Mouse (Mus musculus) neural tube, embryonic 11.5 days (tissue): ENCODE results near the gene Hmgb3. TPM values are rescaled to one million over a fixed set of nuclear protein-coding genes. Genes with fewer than 3 reads are reported as not detected.
"Not testable (repeated sequence)": the region's sequence is repeated elsewhere in the genome, so short reads cannot be mapped to it uniquely, and the experiment has no call there.

ENCODE experiments used
- ATAC-seq: fragments of 200-750 bp; cut with Nextera tagmentation; 2 replicates; pipeline ENCODE4 v1.8.0; 2017; ENCODE audit warnings: moderate number of reproducible peaks, mild to moderate bottlenecking, moderate TSS enrichment, moderate library complexity; ENCODE audit not compliant: insufficient read depth, low FRiP score, low TSS enrichment
- DNase-seq: peaks from one replicate; pipeline ENCODE4 v3.0.0-alpha.2; 2015; ENCODE audit warnings: low spot score
- H3K27ac ChIP-seq: fragments of 300-500 bp; sonication (generic); 2 replicates; pipeline ENCODE4 v1.5.1; 2014; ENCODE audit warnings: low read depth, mild to moderate bottlenecking, low read length
- H3K27me3 ChIP-seq: fragments of 300-500 bp; sonication (generic); 2 replicates; pipeline ENCODE4 v1.6.1; 2014; ENCODE audit warnings: mild to moderate bottlenecking, low read length, mixed read lengths; ENCODE audit not compliant: control insufficient read depth, insufficient read depth
- H3K36me3 ChIP-seq: fragments of 300-500 bp; sonication (generic); 2 replicates; pipeline ENCODE4 v1.6.1; 2014; ENCODE audit warnings: mild to moderate bottlenecking, low read length, moderate library complexity, mixed read lengths; ENCODE audit not compliant: control insufficient read depth, insufficient read depth
- H3K4me1 ChIP-seq: fragments of 300-500 bp; sonication (generic); 2 replicates; pipeline ENCODE4 v1.6.1; 2014; ENCODE audit warnings: low read length, mixed read lengths; ENCODE audit not compliant: control insufficient read depth, insufficient read depth
- H3K4me2 ChIP-seq: fragments of 300-500 bp; sonication (generic); 2 replicates; pipeline ENCODE4 v1.6.1; 2014; ENCODE audit warnings: low read depth, mild to moderate bottlenecking, moderate library complexity
- H3K4me3 ChIP-seq: fragments of 300-500 bp; sonication (generic); 2 replicates; pipeline ENCODE4 v1.5.1; 2014; ENCODE audit warnings: low read depth, low read length
- H3K9ac ChIP-seq: fragments of 300-500 bp; sonication (generic); 2 replicates; pipeline ENCODE4 v1.6.1; 2014; ENCODE audit warnings: mild to moderate bottlenecking, low read length
- H3K9me3 ChIP-seq: fragments of 300-500 bp; sonication (generic); 2 replicates; pipeline ENCODE4 v1.6.1; 2016; ENCODE audit warnings: low read length; ENCODE audit not compliant: control insufficient read depth
- WGBS: fragments of 180-500 bp; shearing (Covaris S2); extraction: QIAGEN DNeasy Blood & Tissue Kit; methylation state at CpG from one replicate; pipeline ENCODE4 v1.1.7; 2014; 5-methylcytosine and 5-hydroxymethylcytosine counted together
- polyA plus RNA-seq: library from polyadenylated mRNA; unstranded; fragments of >200 nt; fragmentation: Nextera tagmentation; extraction: Ambion mirVana; gene quantifications from 2 replicates; pipeline ENCODE4 v1.2.1, GENCODE M21; 2014

Gene Hmgb3
- 608 and 609 TPM in 2 replicates for polyA plus RNA-seq

- Histone ChIP-seq H3K4me2 (peak within 1 kb of the TSS; percentile 49), H3K9ac (peak within 1 kb of the TSS; percentile 97), H3K4me1 (no peaks in the 10 kb centered on the region), H3K27me3 (no peaks in the 10 kb centered on the region), H3K9me3 (no peaks in the 10 kb centered on the region), H3K36me3 (no peaks in the 10 kb centered on the region), H3K4me3 (peak within 1 kb of the TSS; percentile 76), H3K27ac (peak within 1 kb of the TSS; percentile 98)
- 19% methylated on average over 51 of the region's 59 CpGs for WGBS
- DNase-seq, result peak; percentile 86
- ATAC-seq, result peak; percentile 97
Observed at GRCm38 (mm10) chrX:71555415-71556114, at the start of gene Hmgb3. Hmgb3 (plus strand) TSS chrX:71555918.

DNA sequence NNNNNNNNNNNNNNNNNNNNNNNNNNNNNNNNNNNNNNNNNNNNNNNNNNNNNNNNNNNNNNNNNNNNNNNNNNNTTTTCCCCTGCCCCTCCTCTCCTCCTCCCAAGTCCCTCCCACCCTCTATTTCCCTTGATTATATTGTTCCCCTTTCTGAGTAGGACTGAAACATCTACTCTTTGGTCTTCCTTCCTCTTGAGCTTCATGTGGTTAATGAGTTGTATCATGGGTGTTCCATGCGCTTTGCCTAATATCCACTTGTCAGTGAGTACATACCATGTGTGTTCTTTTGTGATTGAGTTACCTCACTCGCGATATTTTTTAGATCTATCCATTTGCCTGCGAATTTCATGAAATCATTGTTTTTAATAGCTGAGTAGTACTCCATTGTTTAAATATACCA lies 49.1 kb upstream of the Hmgb3 start:
- not testable (repeated sequence) for H3K4me1 ChIP-seq, ATAC-seq, H3K4me3 ChIP-seq, H3K9ac ChIP-seq, H3K9me3 ChIP-seq, H3K27ac ChIP-seq, DNase-seq, H3K27me3 ChIP-seq, H3K4me2 ChIP-seq, H3K36me3 ChIP-seq
- 92% methylated on average over 4 of the region's 4 CpGs for WGBS

GRCm38 (mm10) chrX:71519252-71519651 lies 36.5 kb upstream of the Hmgb3 start:
- DNase-seq (no peak), ATAC-seq (no peak)
- Histone ChIP-seq H3K27ac (no peak overlapping the region), H3K9ac (no peak overlapping the region), H3K9me3 (no peaks in the 10 kb centered on the region), H3K4me3 (no peak overlapping the region), H3K36me3 (no peaks in the 10 kb centered on the region), H3K4me2 (no peak overlapping the region), H3K27me3 (no peaks in the 10 kb centered on the region), H3K4me1 (no peaks in the 10 kb centered on the region)
- 89% methylated on average over 4 of the region's 4 CpGs for WGBS

GRCm38 (mm10) chrX:71522889-71523288 lies 32.8 kb upstream of the Hmgb3 start:
- Histone ChIP-seq H3K4me1 (no peaks in the 10 kb centered on the region), H3K27ac (no peak overlapping the region), H3K27me3 (no peaks in the 10 kb centered on the region), H3K4me2 (no peak overlapping the region), H3K9ac (no peak overlapping the region), H3K4me3 (no peak overlapping the region), H3K36me3 (no peaks in the 10 kb centered on the region), H3K9me3 (no peaks in the 10 kb centered on the region)
- 89% methylated on average over 3 of the region's 3 CpGs for WGBS
- DNase-seq (no peak), ATAC-seq (no peak)

- H3K4me2 ChIP-seq, result no peak overlapping the region
- H3K27me3 ChIP-seq, result no peaks in the 10 kb centered on the region
- no peaks in the 10 kb centered on the region for H3K36me3 ChIP-seq
- H3K27ac ChIP-seq, result no peak overlapping the region
- H3K9ac ChIP-seq, result no peak overlapping the region
- H3K4me1 ChIP-seq, result no peaks in the 10 kb centered on the region
- DNase-seq (no peak), ATAC-seq (no peak)
- H3K4me3 ChIP-seq, result no peak overlapping the region
- H3K9me3 ChIP-seq, result no peaks in the 10 kb centered on the region
- WGBS, result 69% methylated on average over 2 of the region's 2 CpGs
Observed at GRCm38 (mm10) chrX:71524310-71524709, 31.4 kb upstream of the Hmgb3 start.

GRCm38 (mm10) chrX:71525593-71526299 lies 30.0 kb upstream of the Hmgb3 start:
- H3K9me3 ChIP-seq, result no peaks in the 10 kb centered on the region

DNA sequence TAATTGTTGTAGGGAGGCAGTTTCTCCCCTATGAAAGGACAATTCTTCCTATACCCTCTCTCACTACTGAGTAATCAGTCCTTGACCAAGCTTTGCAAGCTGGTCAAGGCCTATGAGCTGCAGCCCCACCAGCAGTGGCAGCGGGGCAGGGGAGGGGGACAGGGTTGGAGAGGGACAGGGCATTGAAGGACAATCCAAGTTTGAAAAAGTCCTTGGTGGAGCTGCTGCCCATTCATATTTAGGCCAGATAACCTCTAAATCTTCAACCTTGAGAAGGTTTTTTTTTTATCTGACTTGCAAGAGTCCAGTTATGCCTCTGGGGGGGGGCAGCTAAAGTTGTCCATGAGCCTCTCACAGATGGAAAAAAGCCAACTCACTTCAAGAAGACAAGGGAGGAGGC lies 28.3 kb upstream of the Hmgb3 start:
- Histone ChIP-seq H3K4me3 (no peak overlapping the region), H3K27ac (no peak overlapping the region), H3K4me2 (no peak overlapping the region), H3K27me3 (no peaks in the 10 kb centered on the region), H3K4me1 (no peaks in the 10 kb centered on the region), H3K9me3 (no peaks in the 10 kb centered on the region), H3K36me3 (no peaks in the 10 kb centered on the region), H3K9ac (no peak overlapping the region)
- DNase-seq (no peak), ATAC-seq (no peak)
- 79% methylated on average over 1 of the region's 1 CpGs for WGBS

More at GRCm38 (mm10) chrX:71525593-71526299, 30.0 kb upstream of the Hmgb3 start:
- WGBS, result 76% methylated on average over 3 of the region's 3 CpGs
- DNase-seq (no peak), ATAC-seq (no peak)
- Histone ChIP-seq H3K4me2 (no peak overlapping the region), H3K27ac (no peak overlapping the region), H3K4me3 (no peak overlapping the region), H3K36me3 (no peaks in the 10 kb centered on the region), H3K27me3 (no peaks in the 10 kb centered on the region), H3K9ac (no peak overlapping the region), H3K4me1 (no peaks in the 10 kb centered on the region)

DNA sequence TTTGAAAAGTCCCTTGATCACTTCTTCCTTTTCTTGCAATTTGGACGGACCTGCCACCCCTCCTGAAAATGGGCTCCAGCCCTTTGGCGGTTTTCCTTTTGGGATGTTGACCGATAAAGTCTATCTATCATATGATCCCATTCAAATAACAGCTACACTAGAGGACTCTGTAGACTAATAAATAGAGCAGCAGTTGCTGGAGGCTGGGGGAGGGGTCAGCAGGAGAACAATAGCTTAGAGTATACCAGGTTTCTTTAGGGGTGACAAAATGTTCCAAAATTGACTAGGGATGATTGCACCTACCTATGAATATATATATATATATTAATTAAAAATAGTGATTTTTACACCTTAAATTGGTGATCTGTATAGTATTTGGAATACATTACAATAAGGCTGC lies 27.6 kb upstream of the Hmgb3 start:
- ATAC-seq (no peak), DNase-seq (no peak)
- Histone ChIP-seq H3K4me3 (no peak overlapping the region), H3K27ac (no peak overlapping the region), H3K27me3 (no peaks in the 10 kb centered on the region), H3K4me2 (no peak overlapping the region), H3K4me1 (no peaks in the 10 kb centered on the region), H3K36me3 (no peaks in the 10 kb centered on the region), H3K9ac (no peak overlapping the region), H3K9me3 (no peaks in the 10 kb centered on the region)
- WGBS, result 78% methylated on average over 3 of the region's 3 CpGs

- Histone ChIP-seq H3K4me2 (no peak overlapping the region), H3K9ac (no peak overlapping the region), H3K27ac (no peak overlapping the region), H3K36me3 (no peaks in the 10 kb centered on the region), H3K4me3 (no peak overlapping the region), H3K9me3 (no peaks in the 10 kb centered on the region), H3K4me1 (no peaks in the 10 kb centered on the region), H3K27me3 (no peaks in the 10 kb centered on the region)
- WGBS, result 69% methylated on average over 6 of the region's 6 CpGs
- DNase-seq (no peak), ATAC-seq (peak; percentile 63)
Observed at GRCm38 (mm10) chrX:71528646-71529045, 27.1 kb upstream of the Hmgb3 start.
